Mouse (Mus musculus): ENCODE measurements around the gene Ccdc157.

GRCm38 (mm10) chr11:4209556-4209955, 49.5 kb upstream of the Ccdc157 start:
- TF ChIP-seq CTCF (IDR thresholded peaks at IDR 0.05; ENCODE audit: low read depth) (peak; percentile 59), EP300 (IDR thresholded peaks at IDR 0.05; ENCODE audit: low read depth) (no peak)
